Mouse (Mus musculus) embryo, embryonic 11 days (tissue): ENCODE results near the gene Sox13.
A peak's percentile ranks its signal among the peaks of the same experiment; 100 is the strongest.

ENCODE experiments used
- DNase-seq: peaks from one replicate; pipeline ENCODE4 v3.0.0-alpha.2; 2015

Sox13 gene

DNA sequence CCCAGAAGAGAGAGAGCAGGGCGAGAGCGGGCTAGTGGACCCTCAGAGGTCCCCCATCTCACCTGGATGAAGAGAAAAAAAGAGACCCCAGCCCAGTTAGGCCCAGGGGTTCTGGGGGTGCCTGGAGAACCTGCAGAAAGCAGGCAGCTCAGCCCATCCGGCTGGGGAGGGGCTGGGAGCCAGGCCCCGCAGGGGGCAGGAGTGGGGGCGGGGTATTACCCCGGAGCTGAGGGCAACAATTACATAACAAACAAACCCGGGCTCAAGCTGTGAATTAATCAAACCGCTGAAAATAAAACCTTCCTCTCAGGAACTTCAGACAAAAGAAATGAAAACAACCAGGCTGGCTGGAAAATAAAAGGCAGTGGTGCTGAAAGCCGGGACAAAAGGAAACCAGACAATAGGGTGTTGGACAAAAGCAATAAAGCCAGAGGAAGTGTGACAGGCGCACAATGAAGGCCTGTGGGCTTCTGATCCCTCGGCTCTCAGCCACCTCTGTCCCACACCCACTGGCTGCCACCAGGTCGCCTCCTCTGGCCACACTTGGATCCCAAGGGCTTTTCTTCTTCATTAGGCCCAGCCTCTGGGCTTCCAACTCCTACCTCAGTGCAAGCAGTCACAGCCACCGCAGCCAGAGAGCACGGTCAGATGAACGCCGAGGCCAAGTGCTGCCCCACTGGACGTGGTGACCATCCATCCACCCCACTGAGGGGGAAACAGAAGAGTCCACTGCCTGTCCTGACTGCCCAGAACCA lies 26.5 kb downstream of the Sox13 start:
- peak; percentile 78 for DNase-seq

DNA sequence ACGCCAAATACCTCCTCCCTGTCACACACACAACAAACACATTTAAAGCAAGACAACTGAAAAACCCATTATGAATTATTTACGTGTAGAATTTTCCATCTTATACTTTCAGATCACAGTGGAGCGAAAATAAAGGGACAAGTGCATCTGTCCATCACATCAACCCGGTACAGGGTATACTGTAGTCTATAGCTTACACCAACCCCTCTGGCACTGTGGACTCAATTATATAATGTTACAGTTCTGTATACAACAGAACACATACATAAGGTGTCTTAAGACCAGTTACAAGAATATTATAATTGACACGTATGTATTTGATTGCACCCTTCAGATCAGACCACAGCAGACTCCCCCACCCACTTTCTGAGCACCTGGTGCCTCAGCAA lies 27.1 kb downstream of the Sox13 start:
- DNase-seq: no peak

DNA sequence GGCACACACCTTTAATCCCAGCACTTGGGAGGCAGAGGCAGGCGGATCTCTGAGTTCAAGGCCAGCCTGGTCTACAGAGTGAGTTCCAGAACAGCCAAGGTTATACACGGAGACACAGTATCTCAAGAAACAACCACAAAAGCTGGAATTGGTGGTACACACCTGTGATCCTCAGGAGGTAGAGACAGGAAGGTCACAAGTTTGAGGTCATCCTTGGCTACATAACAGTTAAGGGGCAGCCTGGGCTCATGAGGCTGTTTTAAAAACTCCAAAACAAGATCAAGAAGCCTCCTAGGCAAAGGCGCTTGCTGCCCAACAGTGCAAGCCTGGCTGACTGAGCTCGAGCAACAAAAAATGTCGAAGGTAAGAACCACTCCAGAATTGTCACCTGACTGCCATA lies 27.5 kb downstream of the Sox13 start:
- no peak for DNase-seq

DNA sequence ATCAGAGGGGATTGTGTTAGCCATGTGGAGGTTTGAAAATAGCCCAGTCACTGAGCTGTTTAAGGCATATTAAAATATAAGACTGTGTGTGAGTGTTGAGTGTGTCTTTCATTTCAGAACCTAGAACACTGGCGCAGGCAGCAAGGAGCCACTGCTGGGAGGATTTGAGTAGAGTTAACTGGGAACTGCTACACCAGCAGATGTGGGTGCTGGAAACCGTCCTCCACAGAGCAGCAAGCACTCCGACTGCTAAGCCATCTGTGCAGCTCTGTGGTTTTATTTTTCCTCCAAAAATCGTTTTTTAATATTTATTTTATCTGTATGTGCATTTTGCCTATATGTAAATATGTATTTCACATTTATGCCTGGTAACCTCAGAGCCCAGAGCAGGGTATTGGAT lies 29.5 kb downstream of the Sox13 start:
- no peak for DNase-seq

DNA sequence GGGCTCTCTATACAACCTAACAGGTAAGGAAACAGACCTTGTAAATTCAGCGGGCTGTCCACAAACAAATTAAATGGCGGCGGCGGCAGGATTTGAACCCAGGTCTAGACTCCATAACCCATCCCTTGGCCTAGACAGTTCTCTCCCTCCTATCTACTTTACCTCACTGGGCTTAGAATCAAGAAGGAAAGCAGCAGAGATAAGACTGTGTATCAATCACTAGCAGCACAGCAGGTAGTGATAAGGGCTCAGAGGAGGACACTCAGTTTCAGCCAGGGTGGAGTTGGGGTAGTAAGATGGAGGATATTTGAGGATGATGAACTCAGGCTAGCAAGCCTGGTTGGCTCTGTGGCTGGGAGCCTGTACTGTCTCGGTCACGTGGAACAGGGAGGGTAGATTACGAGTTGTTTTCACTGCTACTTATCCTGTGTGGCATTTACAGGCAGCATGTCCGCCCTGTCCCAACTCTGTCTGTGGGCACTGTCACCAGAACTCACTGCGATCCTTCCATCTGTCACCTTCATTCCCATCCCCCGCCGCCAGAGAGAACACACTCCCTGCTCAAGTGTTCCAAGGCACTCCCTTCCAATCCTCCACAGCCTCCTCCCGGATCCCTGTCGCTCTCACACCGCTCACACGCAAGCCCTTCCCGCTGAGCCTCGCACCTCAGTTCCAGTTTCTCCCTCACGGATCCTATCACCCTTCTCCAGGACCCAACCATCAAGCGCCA lies 36.5 kb downstream of the Sox13 start:
- no peak for DNase-seq

DNA sequence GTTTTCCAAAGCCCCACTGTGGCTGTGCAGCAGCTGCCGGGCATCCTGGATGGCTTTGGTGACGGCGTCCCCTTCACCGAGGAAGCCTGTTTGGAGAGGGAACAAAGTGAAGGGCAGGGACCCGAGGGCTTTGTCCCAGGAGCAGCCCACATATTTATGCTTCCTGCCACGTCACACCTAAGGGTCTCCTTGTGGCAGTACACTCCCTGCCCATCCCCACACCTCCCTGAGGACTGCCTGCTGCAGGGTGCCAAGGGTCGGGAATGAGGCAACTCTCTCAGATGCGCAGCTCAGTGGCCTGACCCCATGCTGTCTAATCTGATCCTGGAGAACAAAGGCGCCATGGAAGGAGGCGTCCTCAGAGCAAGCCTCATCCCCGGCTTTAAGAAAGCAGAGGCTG lies 38.0 kb downstream of the Sox13 start:
- no peak for DNase-seq

DNA sequence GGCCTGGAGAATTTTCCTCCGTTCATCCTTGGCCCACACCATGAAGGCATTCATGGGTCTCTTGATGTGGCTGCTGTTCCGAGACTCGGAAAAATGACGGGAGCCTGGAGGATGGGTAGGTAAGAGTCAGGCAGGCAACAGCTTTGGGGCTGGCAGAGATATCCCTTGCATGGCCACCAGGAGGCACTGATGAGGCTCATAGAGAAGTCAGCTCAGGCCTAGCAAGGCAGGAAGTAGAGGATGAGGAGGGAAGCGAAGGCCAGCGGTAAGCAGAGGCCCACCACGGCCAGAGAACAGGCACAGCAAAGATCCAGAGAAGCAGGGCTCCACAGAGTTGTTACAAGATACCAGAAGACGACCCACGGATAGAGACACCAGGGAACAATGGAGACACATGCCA lies 38.7 kb downstream of the Sox13 start:
- peak; percentile 85 for DNase-seq

DNA sequence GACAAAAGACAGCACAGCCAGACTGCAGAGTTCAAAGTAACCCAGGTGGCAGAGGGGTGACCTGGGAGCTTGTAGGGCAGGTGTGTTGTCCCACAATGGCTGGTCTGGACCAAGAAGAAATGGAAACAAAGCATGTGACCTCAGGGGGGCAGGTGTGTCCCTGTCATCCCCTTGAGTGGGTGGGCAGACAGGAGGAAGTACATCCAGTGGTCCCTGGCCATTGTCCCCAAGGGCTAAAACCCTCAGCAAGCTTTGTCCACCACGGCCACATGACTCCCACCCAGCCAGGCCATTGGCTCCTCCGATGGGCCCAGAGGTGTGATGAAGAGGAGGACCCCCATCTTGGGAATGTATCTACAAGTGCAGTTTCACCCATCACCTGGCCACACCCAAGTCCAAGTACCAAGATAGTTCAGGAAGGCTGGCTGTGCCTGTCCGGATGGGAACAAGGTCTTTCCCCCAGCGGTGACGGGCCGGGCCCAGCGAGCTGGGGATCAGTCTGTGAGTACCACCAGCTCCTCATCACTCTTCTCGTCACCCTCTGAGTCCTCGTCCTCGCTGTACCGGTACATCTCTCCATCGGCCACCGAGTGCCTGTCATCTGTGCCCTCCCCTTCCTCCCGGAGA lies 40.9 kb downstream of the Sox13 start:
- no peak for DNase-seq

DNA sequence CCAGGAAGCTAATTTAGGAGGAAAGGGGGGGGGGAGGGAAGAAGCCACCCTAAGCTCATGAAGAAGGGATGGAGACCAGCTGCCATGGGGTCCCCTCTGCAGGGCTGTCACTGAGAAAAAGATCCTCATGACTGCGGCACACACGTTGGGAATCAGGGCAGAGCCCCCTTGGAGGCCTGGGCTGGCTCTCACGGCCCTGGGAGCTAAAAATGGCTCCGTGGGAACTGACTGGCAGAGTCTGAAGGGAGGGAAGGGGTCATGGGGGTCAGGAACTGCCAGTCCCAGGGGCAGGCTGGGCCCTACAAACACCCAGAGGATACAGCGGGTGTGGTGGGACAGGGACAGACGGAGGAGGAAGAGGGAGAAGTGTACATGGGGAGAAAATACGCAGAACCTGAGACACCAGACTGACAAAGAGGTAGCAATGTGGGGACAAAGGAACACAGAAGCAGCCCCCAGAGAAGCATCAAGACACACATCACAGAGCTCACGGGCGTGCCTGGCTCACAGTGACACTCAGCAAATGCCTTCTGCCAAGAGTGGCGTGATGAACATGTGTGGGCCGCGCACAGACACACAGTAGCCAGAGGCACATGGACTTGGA lies 41.5 kb downstream of the Sox13 start:
- DNase-seq: no peak

DNA sequence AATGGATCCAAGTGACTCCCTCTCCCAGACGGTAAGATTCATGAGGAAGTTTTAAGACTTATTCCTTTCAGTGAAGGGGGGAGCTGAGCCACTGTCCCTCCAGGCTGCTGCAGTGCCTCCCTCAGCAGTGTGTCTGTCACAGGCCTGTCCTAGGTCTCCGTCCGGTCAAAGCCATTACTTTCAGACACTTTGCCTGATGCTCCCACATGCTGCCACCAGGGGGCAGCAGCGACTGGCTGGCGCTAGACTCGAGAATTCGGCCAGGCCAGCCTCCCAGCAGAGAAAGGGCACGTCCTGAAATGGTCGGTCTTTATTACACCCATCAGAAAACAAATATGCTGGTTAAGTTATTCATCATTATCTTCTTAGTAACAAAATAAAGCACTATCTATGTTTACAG lies 42.2 kb downstream of the Sox13 start:
- peak; percentile 90 for DNase-seq

DNA sequence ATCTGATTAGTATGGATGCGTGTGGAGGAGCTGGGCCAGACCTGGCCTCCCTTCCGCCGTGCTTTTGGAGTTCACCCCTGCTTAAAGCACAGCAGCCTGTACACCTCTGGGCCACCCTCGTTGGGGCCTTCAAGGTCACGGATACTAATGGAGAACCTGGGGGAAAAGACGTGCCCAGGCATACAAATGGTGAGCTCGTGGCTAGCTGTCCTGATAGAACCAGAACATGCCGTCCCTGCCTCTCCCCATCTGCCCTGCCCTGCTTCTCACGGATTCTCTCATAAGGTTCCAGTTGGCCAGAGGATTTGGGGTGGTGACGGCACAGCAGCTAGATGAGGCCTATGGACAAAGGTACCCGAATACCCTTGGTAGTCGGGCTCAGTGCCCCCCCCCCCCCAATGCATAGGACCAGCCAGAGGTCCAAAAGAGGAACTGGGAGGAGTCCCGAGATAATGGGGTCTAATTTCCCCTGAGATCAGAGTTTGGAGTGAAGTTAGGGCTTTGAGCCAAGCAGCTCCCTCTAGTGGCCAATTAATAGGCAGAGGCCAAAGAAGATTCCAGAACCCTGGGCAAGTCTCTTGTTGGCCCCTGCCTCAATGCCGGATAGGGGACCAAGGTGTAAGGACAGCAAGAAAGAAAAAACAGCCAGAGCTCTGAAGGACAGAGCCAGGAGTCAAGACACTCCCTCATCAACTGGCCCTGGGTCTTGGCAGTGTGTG lies 43.7 kb downstream of the Sox13 start:
- DNase-seq: peak; percentile 74

DNA sequence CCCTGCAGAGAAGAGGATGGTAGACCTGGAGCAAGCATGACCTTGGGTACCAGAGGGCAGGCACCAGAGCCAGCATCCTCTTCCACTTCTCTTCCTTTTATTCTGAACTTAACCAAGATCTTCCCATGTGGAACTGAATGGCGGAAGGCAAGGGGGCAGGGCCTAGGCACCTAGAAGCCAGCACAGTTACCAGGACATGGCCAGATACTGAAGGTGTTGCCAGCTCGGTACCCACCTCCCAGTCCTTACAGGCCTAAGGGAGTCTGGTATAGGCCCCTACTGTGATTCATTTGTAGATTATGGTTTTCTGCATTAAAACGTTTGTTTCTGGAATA lies 44.2 kb downstream of the Sox13 start:
- no peak for DNase-seq

DNA sequence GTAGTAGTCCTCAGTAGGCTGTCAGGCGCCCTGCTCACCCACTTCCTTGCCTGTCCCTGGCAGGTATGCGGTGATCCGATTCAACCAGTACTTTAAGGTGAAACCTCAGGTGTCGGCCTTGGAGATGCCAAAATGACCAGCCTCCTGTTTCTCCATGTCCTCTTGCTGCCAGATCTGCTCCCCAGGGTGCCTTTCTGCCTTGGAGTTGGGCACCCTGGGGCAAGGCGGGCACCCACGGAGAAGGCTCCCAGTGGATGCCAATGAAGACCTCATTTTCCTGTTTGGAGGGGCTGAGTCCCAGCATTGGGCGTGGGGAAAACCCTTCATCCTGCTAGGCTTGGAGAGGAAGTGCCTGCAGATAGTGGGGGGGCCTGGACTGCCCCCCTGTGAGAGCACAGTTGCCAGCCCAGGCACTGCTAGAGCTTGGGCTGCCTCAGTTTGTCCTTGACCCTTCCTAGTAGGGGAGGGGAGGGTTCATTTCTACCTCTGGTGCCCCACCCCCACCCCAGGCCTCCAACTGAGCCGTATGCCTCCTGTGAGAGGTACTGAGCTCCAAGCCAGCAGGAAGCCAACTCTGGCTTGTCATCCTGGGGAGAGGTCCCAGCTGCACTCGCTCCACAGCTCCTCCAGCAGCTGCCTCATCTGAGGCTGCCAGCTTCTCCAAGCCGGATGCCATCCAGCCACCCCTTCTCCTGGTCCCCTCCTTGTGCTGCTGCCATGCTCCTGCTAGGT lies 44.8 kb downstream of the Sox13 start:
- DNase-seq: no peak

DNA sequence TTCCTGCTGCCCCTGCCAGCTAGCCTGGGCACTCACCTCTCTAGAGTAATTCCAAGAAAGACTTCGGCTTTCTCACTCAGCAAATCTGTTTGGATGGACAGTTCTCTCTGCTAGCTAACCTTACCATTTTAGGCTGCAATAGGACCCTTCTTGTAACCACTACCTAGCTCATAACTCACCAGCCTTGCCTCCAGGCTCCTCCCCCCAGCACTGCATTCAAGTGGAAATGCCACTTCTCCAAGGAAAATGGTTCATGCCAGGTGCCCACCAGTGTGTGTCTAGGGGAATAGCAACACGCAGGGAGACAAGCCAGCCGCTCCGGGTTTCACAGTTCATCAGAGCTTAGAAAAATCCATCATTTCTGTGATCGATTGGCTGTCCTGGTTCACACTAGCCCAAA lies 46.6 kb downstream of the Sox13 start:
- no peak for DNase-seq

DNA sequence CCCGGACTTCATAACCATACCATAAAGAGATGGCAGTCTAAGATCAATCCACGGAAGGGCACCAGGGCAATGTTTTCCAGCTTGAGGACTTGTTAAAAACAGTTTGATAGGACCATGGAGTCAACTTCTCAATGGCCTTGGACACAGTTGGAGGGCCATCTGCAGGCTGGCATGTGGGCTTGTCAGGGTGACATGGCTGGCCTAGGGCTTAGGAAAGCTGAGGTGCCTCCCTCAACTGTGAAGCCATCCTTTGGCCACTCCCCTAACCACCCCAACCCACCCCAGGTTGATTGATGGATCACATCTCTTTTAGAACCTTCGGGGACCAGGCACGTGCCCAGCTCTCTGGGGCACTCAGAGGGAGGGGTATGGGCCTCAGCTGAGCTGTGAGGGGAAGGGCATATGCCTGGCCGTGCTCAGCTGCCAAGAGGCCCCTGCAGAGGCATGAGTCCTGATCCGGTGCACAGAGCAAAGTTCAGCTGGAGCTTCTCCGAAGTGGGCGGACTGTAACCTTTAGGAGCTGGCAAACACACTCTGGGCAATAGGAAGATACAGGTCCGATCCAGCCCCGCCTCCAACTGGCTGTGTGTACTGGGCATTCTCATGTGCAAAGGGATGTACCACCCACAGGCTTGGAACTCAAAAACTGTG lies 48.4 kb downstream of the Sox13 start:
- no peak for DNase-seq

DNA sequence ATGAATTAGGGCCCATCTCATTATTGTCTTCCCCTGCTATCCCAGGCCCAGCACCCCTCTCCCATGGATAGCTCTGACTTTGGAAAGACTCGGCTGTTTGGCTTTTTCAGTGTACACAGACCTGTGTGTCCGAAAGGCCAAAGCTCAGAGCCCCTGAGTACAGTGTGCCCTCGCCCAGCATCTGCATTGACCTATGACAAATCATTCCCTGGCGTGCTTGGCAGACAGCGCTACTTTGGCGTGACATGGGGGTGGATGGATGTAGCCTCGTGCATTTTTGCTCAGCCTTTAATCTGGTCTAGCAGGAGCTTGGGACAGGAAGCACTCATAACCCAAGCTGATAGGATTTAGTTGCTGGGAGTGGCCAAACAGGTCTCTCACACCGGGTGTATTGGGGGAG lies 52.1 kb downstream of the Sox13 start:
- DNase-seq: no peak

DNA sequence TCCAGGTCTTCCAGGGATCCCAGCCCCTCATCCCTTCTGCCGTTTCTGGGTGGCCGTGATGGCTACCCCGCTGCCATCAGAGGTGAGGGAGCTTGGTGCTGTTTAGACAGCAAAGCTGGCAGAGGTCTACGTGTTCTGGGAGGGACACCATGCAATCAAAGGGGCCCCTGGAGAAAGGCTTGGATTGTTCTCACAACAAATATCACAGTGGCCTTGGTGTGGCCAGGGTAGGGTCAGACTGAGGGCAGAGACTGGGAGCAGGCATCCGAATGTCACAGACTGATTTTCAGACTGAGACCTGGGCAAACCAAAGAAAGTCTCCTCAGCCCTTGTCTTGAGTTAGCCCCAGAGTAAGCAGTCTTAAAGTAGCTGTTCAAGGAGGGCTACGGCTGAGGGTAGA lies 52.7 kb downstream of the Sox13 start:
- DNase-seq: no peak

DNA sequence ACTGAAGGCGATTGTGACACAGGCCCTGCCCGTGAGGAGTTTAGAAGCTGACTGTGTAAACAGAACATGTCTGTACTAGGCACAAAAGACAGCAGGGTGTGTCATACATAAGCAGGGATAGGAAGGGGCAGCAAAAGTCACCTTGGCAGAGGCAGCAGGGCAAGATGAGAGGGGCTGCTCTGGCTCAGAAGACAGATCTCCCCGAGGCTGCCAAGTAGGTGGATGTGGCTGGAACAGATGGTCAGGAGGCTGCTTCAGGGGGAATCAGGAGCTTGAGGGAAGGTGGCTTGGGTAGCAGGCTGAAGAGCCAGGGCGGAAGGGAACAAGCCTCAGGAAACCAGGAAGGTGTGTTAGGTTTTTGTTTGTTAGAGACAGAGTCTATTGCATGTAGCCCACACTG lies 53.8 kb downstream of the Sox13 start:
- DNase-seq: no peak

DNA sequence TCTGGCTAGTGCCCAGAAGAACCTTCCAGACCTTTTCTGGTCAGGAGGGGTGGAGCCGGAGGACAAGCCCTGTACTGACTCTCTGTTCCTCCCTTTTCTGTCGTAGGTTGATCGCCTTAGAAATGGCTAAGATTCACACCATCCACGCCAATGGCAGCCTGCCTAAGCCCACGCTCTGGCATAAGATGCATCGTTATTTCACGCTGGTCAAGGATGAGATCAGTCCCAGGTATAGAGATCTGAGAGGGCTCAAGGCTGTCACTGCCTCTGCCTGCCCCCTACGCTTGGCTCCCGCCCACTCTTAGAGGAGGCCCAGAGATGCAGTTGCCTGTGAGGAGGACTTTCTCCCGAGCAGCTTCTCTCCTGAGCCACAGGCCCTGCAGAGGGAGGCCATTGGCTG lies 55.5 kb downstream of the Sox13 start:
- DNase-seq: no peak

DNA sequence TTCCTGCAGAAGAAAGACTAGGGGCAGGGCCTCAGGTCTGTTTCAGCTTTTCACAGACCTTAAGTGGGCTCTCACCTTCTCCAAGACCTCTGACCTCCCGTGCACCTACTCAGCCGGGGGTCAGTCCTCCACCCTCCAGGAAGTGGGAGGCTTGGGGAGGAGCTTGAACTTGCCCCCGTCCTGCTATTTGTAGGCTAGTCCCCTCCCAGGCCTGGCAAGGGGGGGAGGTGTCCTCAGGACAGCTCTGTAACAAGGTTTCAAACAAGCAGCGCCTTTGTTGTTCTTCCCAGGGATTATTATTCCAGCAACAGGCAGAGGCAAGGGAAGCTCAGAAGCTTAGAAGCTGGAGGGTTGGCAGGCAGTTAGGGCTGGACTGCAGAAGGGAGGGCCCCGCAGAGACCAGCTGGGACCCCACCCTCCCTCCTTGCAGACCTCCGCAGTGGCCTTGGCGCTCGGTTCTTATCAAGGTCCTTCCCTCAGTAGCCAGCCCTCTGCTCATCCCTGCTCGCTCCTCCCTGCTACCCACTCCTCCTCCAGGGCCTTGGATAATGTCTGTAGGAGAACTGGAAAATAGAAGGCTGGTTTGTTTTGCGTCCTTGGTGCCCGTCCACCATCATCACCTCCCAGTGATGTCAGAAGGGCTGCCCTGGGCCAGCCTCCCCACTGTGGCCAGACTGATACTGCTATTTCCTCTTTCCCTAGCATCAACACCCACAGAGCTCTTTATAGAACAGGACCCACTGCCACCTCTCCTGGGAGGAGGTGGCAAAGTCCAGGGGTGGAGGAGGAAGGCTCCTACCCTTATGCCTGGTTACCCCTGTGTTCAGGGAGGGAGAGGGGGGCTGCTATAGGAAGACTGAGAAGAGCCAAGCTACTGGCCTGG lies 56.3 kb downstream of the Sox13 start:
- DNase-seq: peak; percentile 59
